Mouse (Mus musculus) WW6 (cell line): ENCODE measurements around the gene Fadd.

Experiments
- DNase-seq: peaks from one replicate; pipeline ENCODE4 v3.0.0-alpha.2; 2013; ENCODE audit warnings: low read depth, low spot score

Gene Fadd

GRCm38 (mm10) chr7:144531585-144532378 lies 50.5 kb downstream of the Fadd start:
- no peak for DNase-seq

- DNase-seq = no peak
Measured at GRCm38 (mm10) chr7:144529851-144530250, 52.4 kb downstream of the Fadd start.

GRCm38 (mm10) chr7:144527723-144528221 lies 54.5 kb downstream of the Fadd start:
- DNase-seq = no peak
